Mouse (Mus musculus): Measurements from ENCODE around the gene Plekhg5. TPM values are rescaled to one million over a fixed set of nuclear protein-coding genes. Genes with fewer than 3 reads are reported as not detected.

Plekhg5 gene
- polyA plus RNA-seq, 1 experiment, result 65.8 TPM

DNA sequence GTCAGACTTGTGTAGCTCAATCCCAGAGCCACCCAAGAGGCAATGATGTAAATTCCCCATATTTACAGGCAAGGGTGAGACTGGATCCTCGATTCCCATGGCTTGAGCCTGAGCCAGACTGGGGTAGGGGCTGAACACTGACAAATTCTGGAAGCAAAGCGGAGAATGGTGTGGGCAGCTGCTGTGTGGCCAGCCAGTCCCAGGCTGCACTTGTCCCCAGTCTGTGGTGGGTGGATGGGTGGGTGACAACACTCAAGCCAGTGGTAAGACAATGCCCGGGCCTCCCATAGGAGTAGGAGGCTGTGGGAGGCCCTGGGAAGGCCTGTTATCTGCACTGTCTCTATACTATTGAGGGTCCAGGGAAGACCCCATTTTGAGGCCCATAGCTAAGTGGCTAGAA, 3.1 kb upstream of the Plekhg5 start:
- Histone ChIP-seq H3K36me3 (ENCODE audit: control insufficient read depth, insufficient read depth) (no peaks in the 10 kb centered on the region), H3K4me3 (no peak overlapping the region), H3K4me2 (ENCODE audit: low read depth) (peak overlapping the region; percentile 30), H3ac (ENCODE audit: control insufficient read depth, insufficient read length) (no peak overlapping the region), H3K79me2 (ENCODE audit: control insufficient read depth, insufficient read depth) (no peaks in the 10 kb centered on the region), H3K27me3 (ENCODE audit: control insufficient read depth, insufficient read depth, insufficient read length) (no peaks in the 10 kb centered on the region)
- TF ChIP-seq POLR2AphosphoS2 (IDR thresholded peaks at IDR 0.05; ENCODE audit: insufficient read length, low read depth) (no peak), MYOG (IDR thresholded peaks at IDR 0.05; ENCODE audit: control insufficient read depth in 1 of 3, insufficient read depth in 1 of 3, insufficient read length in 2 of 3, low read depth in 2 of 3) (peak in 2 of 3 experiments; percentile 93 to 95), TCF12 (IDR thresholded peaks at IDR 0.05; ENCODE audit: insufficient read depth, poor library complexity, severe bottlenecking) (no peak), MYOD1 (IDR thresholded peaks at IDR 0.05; ENCODE audit: control insufficient read depth in 1 of 3, insufficient read length in 2 of 3, low read depth in 2 of 3) (peak in 2 of 3 experiments; percentile 63 to 89), TCF3 (IDR thresholded peaks at IDR 0.05; ENCODE audit: insufficient read length, low read depth) (peak; percentile 51)

DNA sequence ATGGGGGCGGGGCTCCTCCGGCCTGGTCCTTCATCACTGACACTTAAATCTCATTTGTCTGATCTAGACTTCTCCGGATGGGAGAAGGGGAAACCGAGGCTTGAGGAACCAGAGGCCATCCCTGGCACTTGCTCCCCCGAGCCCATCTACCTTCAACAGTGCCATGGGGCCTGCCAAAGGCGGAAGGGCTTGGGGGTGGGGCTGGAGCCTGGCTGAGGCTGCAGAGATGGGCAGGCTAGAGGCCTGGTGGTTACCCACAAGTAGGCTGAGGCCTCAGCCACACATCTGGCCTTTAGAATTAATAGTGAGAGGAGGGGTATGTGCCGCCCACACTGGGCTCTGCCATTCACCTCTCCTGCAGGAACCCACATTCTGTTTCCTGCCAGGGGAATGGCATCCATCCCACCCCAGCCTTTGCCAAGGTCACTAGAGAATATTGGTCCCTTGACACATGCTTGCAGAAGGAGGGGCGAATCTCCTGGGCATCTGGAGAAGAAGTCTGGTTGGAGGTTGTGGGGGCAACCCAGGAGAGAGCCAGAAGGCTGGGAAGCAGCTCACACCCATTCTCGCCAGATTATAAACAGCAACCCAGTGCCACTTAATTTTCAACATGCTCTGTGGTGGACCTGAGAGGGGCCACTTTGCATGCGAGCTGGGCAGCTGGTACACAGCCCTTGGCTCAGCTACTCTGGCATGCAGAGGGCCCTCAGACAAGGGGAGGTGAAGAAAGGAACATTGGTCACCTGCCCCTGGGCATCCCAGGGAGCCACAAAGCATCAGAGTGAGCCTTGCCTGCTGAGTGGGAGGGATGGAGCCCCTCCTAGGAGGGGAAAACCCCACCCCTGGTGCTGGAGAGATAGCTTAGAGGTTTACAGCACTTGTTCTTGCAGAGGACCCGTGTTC, 1.6 kb upstream of the Plekhg5 start:
- Histone ChIP-seq H3K27me3 (ENCODE audit: control insufficient read depth, insufficient read depth, insufficient read length) (no peaks in the 10 kb centered on the region), H3K4me2 (ENCODE audit: low read depth) (peak overlapping the region; percentile 60), H3ac (ENCODE audit: control insufficient read depth, insufficient read length) (no peak overlapping the region), H3K79me2 (ENCODE audit: control insufficient read depth, insufficient read depth) (no peaks in the 10 kb centered on the region), H3K36me3 (ENCODE audit: control insufficient read depth, insufficient read depth) (no peaks in the 10 kb centered on the region), H3K4me3 (no peak overlapping the region)
- no peak for TF ChIP-seq REST (IDR thresholded peaks at IDR 0.05; ENCODE audit: insufficient read depth, insufficient read length)
- no peak for TF ChIP-seq POLR2A (IDR thresholded peaks at IDR 0.05; ENCODE audit: insufficient read length, low read depth)
- TF ChIP-seq MAX (IDR thresholded peaks at IDR 0.05; ENCODE audit: low read depth), result no peak
- TF ChIP-seq MYOG (IDR thresholded peaks at IDR 0.05; ENCODE audit: control insufficient read depth in 1 of 3, insufficient read depth in 1 of 3, insufficient read length in 2 of 3, low read depth in 2 of 3), result peak in 1 of 3 experiments; percentile 73
- TF ChIP-seq POLR2AphosphoS2 (IDR thresholded peaks at IDR 0.05; ENCODE audit: insufficient read length, low read depth), result no peak
- TF ChIP-seq SRF (IDR thresholded peaks at IDR 0.05; ENCODE audit: control insufficient read depth, insufficient read length, low read depth), result no peak
- no peak for TF ChIP-seq TCF3 (IDR thresholded peaks at IDR 0.05; ENCODE audit: insufficient read length, low read depth)
- TF ChIP-seq TCF12 (IDR thresholded peaks at IDR 0.05; ENCODE audit: insufficient read depth, poor library complexity, severe bottlenecking), result no peak
- peak in 2 of 3 experiments; percentile 35 to 80 for TF ChIP-seq MYOD1 (IDR thresholded peaks at IDR 0.05; ENCODE audit: control insufficient read depth in 1 of 3, insufficient read length in 2 of 3, low read depth in 2 of 3)
- no peak for TF ChIP-seq USF1 (IDR thresholded peaks at IDR 0.05; ENCODE audit: low read depth)
- no peak for TF ChIP-seq E2F4 (IDR thresholded peaks at IDR 0.05; ENCODE audit: insufficient read depth)
- no peak for TF ChIP-seq CEBPB (IDR thresholded peaks at IDR 0.05; ENCODE audit: insufficient read depth, poor library complexity, severe bottlenecking)

DNA sequence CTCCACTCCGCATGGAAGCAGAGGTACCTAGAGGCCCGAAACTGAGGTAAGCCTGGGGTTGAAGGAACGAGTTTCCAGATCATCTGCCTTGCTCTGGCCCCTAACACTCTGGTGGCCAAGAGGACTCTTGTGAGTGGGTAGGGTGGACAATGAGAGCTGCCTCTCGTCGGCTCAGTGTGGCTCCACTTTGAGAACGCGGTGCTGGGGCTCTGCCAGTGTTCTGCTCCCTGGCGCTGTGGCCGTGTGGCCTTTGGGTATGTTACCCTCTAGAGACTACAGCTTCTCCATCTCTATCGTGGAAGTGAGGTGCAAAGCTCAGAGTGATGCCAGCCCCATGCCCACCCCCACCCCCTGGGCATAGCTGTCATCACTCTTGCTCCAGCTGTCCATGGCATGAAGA, 357 bp downstream of the Plekhg5 start:
- Histone ChIP-seq H3K4me3 (peak overlapping the region; percentile 8), H3K4me2 (ENCODE audit: low read depth) (peak overlapping the region; percentile 68), H3K36me3 (ENCODE audit: control insufficient read depth, insufficient read depth) (no peaks in the 10 kb centered on the region), H3K27me3 (ENCODE audit: control insufficient read depth, insufficient read depth, insufficient read length) (no peaks in the 10 kb centered on the region), H3ac (ENCODE audit: control insufficient read depth, insufficient read length) (peak overlapping the region; percentile 15), H3K79me2 (ENCODE audit: control insufficient read depth, insufficient read depth) (no peaks in the 10 kb centered on the region)
- TF ChIP-seq TCF12 (IDR thresholded peaks at IDR 0.05; ENCODE audit: insufficient read depth, poor library complexity, severe bottlenecking) (peak; percentile 10), POLR2A (IDR thresholded peaks at IDR 0.05; ENCODE audit: insufficient read length, low read depth) (no peak), MYOG (IDR thresholded peaks at IDR 0.05; ENCODE audit: control insufficient read depth in 1 of 3, insufficient read depth in 1 of 3, insufficient read length in 2 of 3, low read depth in 2 of 3) (peak in 1 of 3 experiments; percentile 37), MYOD1 (IDR thresholded peaks at IDR 0.05; ENCODE audit: control insufficient read depth in 1 of 3, insufficient read length in 2 of 3, low read depth in 2 of 3) (peak in 2 of 3 experiments; percentile 41 to 82)

DNA sequence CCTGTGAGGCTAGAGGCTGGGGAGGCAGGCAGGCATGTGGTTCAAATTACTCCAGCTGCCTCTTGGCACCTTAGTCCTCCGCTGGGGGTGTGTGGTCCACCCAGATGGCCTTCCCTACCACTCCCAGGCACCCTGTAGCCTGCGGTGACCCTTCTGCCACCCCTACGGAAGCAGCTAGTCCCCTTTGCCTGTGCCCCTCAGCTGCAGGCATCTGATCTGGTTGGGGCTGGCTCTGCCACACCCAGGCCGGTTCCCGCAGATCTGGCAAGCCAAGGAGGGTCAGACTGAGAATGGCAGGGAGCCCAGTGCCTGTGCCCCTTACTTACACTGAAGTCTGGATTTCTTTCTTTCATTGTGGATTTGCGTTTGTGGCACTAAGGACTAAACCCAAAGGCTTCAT, 1.4 kb downstream of the Plekhg5 start:
- no peak for TF ChIP-seq SRF (IDR thresholded peaks at IDR 0.05; ENCODE audit: control insufficient read depth, insufficient read length, low read depth)
- TF ChIP-seq POLR2AphosphoS2 (IDR thresholded peaks at IDR 0.05; ENCODE audit: insufficient read length, low read depth), result no peak
- TF ChIP-seq POLR2A (IDR thresholded peaks at IDR 0.05; ENCODE audit: insufficient read length, low read depth), result peak; percentile 34
- TF ChIP-seq CEBPB (IDR thresholded peaks at IDR 0.05; ENCODE audit: insufficient read depth, poor library complexity, severe bottlenecking), result no peak
- TF ChIP-seq E2F4 (IDR thresholded peaks at IDR 0.05; ENCODE audit: insufficient read depth), result no peak
- no peak for TF ChIP-seq REST (IDR thresholded peaks at IDR 0.05; ENCODE audit: insufficient read depth, insufficient read length)
- peak; percentile 34 to 97 (median 83) for TF ChIP-seq MYOG (IDR thresholded peaks at IDR 0.05; ENCODE audit: control insufficient read depth in 1 of 3, insufficient read depth in 1 of 3, insufficient read length in 2 of 3, low read depth in 2 of 3)
- TF ChIP-seq MAX (IDR thresholded peaks at IDR 0.05; ENCODE audit: low read depth), result no peak
- TF ChIP-seq USF1 (IDR thresholded peaks at IDR 0.05; ENCODE audit: low read depth), result no peak
- peak in 2 of 3 experiments; percentile 55 to 91 for TF ChIP-seq MYOD1 (IDR thresholded peaks at IDR 0.05; ENCODE audit: control insufficient read depth in 1 of 3, insufficient read length in 2 of 3, low read depth in 2 of 3)
- TF ChIP-seq TCF3 (IDR thresholded peaks at IDR 0.05; ENCODE audit: insufficient read length, low read depth), result peak; percentile 42
- peak; percentile 31 for TF ChIP-seq TCF12 (IDR thresholded peaks at IDR 0.05; ENCODE audit: insufficient read depth, poor library complexity, severe bottlenecking)
- peak overlapping the region; percentile 15 for H3ac ChIP-seq (ENCODE audit: control insufficient read depth, insufficient read length)
- H3K4me2 ChIP-seq (ENCODE audit: low read depth), result peak overlapping the region; percentile 53
- H3K36me3 ChIP-seq (ENCODE audit: control insufficient read depth, insufficient read depth), result no peaks in the 10 kb centered on the region
- no peaks in the 10 kb centered on the region for H3K79me2 ChIP-seq (ENCODE audit: control insufficient read depth, insufficient read depth)
- H3K27me3 ChIP-seq (ENCODE audit: control insufficient read depth, insufficient read depth, insufficient read length), result no peaks in the 10 kb centered on the region
- H3K4me3 ChIP-seq, result peak overlapping the region; percentile 8
